Mouse (Mus musculus): ENCODE data around the gene Svop. TPM values are rescaled to one million over a fixed set of nuclear protein-coding genes. Genes with fewer than 3 reads are reported as not detected.

The Svop gene
- polyA plus RNA-seq, 1 experiment from 2014 or later, result 47.6 TPM

- no peaks in the 10 kb centered on the region for H3K4me1 ChIP-seq
- no peak overlapping the region for H3K4me3 ChIP-seq
- peaks cover 4% of the 10 kb centered on the region; the same call in 1 of the 2 replicates for H3K27me3 ChIP-seq
- 66% methylated on average over 4 of the region's 4 CpGs for WGBS
- no peaks in the 10 kb centered on the region for H3K9me3 ChIP-seq
- no peak overlapping the region for H3K4me2 ChIP-seq (replicated peaks)
- ATAC-seq (ENCODE audit: low FRiP score, low read depth), result no peak
- no peak overlapping the region for H3K9ac ChIP-seq (replicated peaks)
- peaks cover 14% of the 10 kb centered on the region for H3K36me3 ChIP-seq
- no peak overlapping the region; the same call in 1 of the 2 replicates for H3K27ac ChIP-seq (replicated peaks)
Measured at GRCm38 (mm10) chr5:114063958-114064357, 27.4 kb downstream of the Svop start.

- no peak overlapping the region for H3K4me2 ChIP-seq (replicated peaks)
- H3K27me3 ChIP-seq, result peaks cover 7% of the 10 kb centered on the region; the same call in 1 of the 2 replicates
- H3K9ac ChIP-seq (replicated peaks), result no peak overlapping the region
- ATAC-seq (ENCODE audit: low FRiP score, low read depth), result no peak
- peaks cover 18% of the 10 kb centered on the region for H3K36me3 ChIP-seq
- no peak overlapping the region for H3K4me3 ChIP-seq
- H3K4me1 ChIP-seq, result no peaks in the 10 kb centered on the region
- no peaks in the 10 kb centered on the region for H3K9me3 ChIP-seq
- WGBS, result 60% methylated on average over 7 of the region's 7 CpGs
- H3K27ac ChIP-seq (replicated peaks), result no peak overlapping the region
Measured at GRCm38 (mm10) chr5:114061675-114062074, 29.7 kb downstream of the Svop start.

GRCm38 (mm10) chr5:114057129-114057731 lies 34.1 kb downstream of the Svop start:
- peaks cover 5% of the 10 kb centered on the region; the same call in 1 of the 2 replicates for H3K4me1 ChIP-seq
- no peaks in the 10 kb centered on the region for H3K9me3 ChIP-seq
- no peak overlapping the region for H3K4me3 ChIP-seq
- peaks cover 7% of the 10 kb centered on the region; the same call in 1 of the 2 replicates for H3K27me3 ChIP-seq
- no peak overlapping the region for H3K4me2 ChIP-seq (replicated peaks)
- no peak for ATAC-seq (ENCODE audit: low FRiP score, low read depth)
- peaks cover 13% of the 10 kb centered on the region for H3K36me3 ChIP-seq
- 69% methylated on average over 9 of the region's 9 CpGs for WGBS
- H3K27ac ChIP-seq (replicated peaks), result no peak overlapping the region
- no peak overlapping the region for H3K9ac ChIP-seq (replicated peaks)

- 0 out of 2 replicates have a peak overlapping the region, but pooled peaks have one; percentile 4 for H3K4me3 ChIP-seq
- peaks cover 10% of the 10 kb centered on the region for H3K27me3 ChIP-seq
- H3K4me1 ChIP-seq, result peaks cover 5% of the 10 kb centered on the region; the same call in 1 of the 2 replicates
- no peak overlapping the region for H3K27ac ChIP-seq (replicated peaks)
- H3K4me2 ChIP-seq (replicated peaks), result 0 out of 2 replicates have a peak overlapping the region, but pooled peaks have one; percentile 17
- ATAC-seq (ENCODE audit: low FRiP score, low read depth), result no peak
- H3K36me3 ChIP-seq, result peaks cover 3% of the 10 kb centered on the region; the same call in 1 of the 2 replicates
- 37% methylated on average over 9 of the region's 9 CpGs for WGBS
- H3K9me3 ChIP-seq, result no peaks in the 10 kb centered on the region
- H3K9ac ChIP-seq (replicated peaks), result no peak overlapping the region
Measured at GRCm38 (mm10) chr5:114052246-114052761, 39.1 kb downstream of the Svop start.

- H3K4me3 ChIP-seq, result no peak overlapping the region
- H3K9ac ChIP-seq (replicated peaks), result no peak overlapping the region
- no peak for ATAC-seq (ENCODE audit: low FRiP score, low read depth)
- H3K27ac ChIP-seq (replicated peaks), result no peak overlapping the region
- H3K36me3 ChIP-seq, result no peaks in the 10 kb centered on the region
- H3K27me3 ChIP-seq, result peaks cover 8% of the 10 kb centered on the region; the same call in 1 of the 2 replicates
- H3K4me1 ChIP-seq, result peaks cover 5% of the 10 kb centered on the region; the same call in 1 of the 2 replicates
- 65% methylated on average over 12 of the region's 12 CpGs for WGBS
- no peaks in the 10 kb centered on the region for H3K9me3 ChIP-seq
- no peak overlapping the region for H3K4me2 ChIP-seq (replicated peaks)
Measured at GRCm38 (mm10) chr5:114048731-114049308, 42.5 kb downstream of the Svop start.

GRCm38 (mm10) chr5:114047182-114047581 lies 44.2 kb downstream of the Svop start:
- 87% methylated on average over 5 of the region's 5 CpGs for WGBS
- Histone ChIP-seq H3K4me1 (no peaks in the 10 kb centered on the region), H3K9me3 (no peaks in the 10 kb centered on the region), H3K9ac (replicated peaks) (no peak overlapping the region), H3K27ac (replicated peaks) (no peak overlapping the region), H3K27me3 (peaks cover 13% of the 10 kb centered on the region; the same call in 1 of the 2 replicates), H3K4me3 (no peak overlapping the region), H3K4me2 (replicated peaks) (no peak overlapping the region), H3K36me3 (peaks cover 7% of the 10 kb centered on the region; the same call in 1 of the 2 replicates)
- ATAC-seq (ENCODE audit: low FRiP score, low read depth), result no peak

GRCm38 (mm10) chr5:114046604-114047003 lies 44.8 kb downstream of the Svop start:
- peaks cover 2% of the 10 kb centered on the region for H3K4me1 ChIP-seq
- H3K9ac ChIP-seq (replicated peaks), result no peak overlapping the region
- 57% methylated on average over 3 of the region's 3 CpGs for WGBS
- no peak overlapping the region for H3K4me3 ChIP-seq
- H3K9me3 ChIP-seq, result no peaks in the 10 kb centered on the region
- no peak overlapping the region for H3K4me2 ChIP-seq (replicated peaks)
- H3K27me3 ChIP-seq, result peaks cover 13% of the 10 kb centered on the region; the same call in 1 of the 2 replicates
- peaks cover 7% of the 10 kb centered on the region; the same call in 1 of the 2 replicates for H3K36me3 ChIP-seq
- no peak for ATAC-seq (ENCODE audit: low FRiP score, low read depth)
- no peak overlapping the region for H3K27ac ChIP-seq (replicated peaks)

GRCm38 (mm10) chr5:114046151-114046550 lies 45.2 kb downstream of the Svop start:
- Histone ChIP-seq H3K9ac (replicated peaks) (no peak overlapping the region), H3K27ac (replicated peaks) (no peak overlapping the region), H3K36me3 (peaks cover 7% of the 10 kb centered on the region; the same call in 1 of the 2 replicates), H3K27me3 (peaks cover 11% of the 10 kb centered on the region; the same call in 1 of the 2 replicates), H3K4me3 (no peak overlapping the region), H3K4me1 (peaks cover 7% of the 10 kb centered on the region), H3K9me3 (no peaks in the 10 kb centered on the region), H3K4me2 (replicated peaks) (no peak overlapping the region)
- 83% methylated on average over 3 of the region's 3 CpGs for WGBS
- ATAC-seq (ENCODE audit: low FRiP score, low read depth), result no peak

- H3K4me3 ChIP-seq, result no peak overlapping the region
- H3K9ac ChIP-seq (replicated peaks), result no peak overlapping the region
- H3K4me2 ChIP-seq (replicated peaks), result no peak overlapping the region
- H3K27me3 ChIP-seq, result peaks cover 5% of the 10 kb centered on the region; the same call in 1 of the 2 replicates
- ATAC-seq (ENCODE audit: low FRiP score, low read depth), result no peak
- H3K9me3 ChIP-seq, result no peaks in the 10 kb centered on the region
- H3K4me1 ChIP-seq, result peaks cover 10% of the 10 kb centered on the region
- 80% methylated on average over 1 of the region's 1 CpGs for WGBS
- H3K36me3 ChIP-seq, result peaks cover 7% of the 10 kb centered on the region; the same call in 1 of the 2 replicates
- no peak overlapping the region for H3K27ac ChIP-seq (replicated peaks)
Measured at GRCm38 (mm10) chr5:114045134-114045533, 46.2 kb downstream of the Svop start.

GRCm38 (mm10) chr5:114043800-114044199 lies 47.6 kb downstream of the Svop start:
- Histone ChIP-seq H3K4me1 (peaks cover 10% of the 10 kb centered on the region), H3K9me3 (no peaks in the 10 kb centered on the region), H3K27ac (replicated peaks) (no peak overlapping the region), H3K27me3 (peaks cover 5% of the 10 kb centered on the region; the same call in 1 of the 2 replicates), H3K36me3 (peaks cover 7% of the 10 kb centered on the region; the same call in 1 of the 2 replicates), H3K4me2 (replicated peaks) (no peak overlapping the region), H3K9ac (replicated peaks) (no peak overlapping the region), H3K4me3 (no peak overlapping the region)
- WGBS, result 84% methylated on average over 4 of the region's 4 CpGs
- no peak for ATAC-seq (ENCODE audit: low FRiP score, low read depth)

- Histone ChIP-seq H3K9ac (replicated peaks) (0 out of 2 replicates have a peak overlapping the region, but pooled peaks have one; percentile 28), H3K36me3 (peaks cover 15% of the 10 kb centered on the region), H3K4me1 (peaks cover 10% of the 10 kb centered on the region), H3K4me3 (no peak overlapping the region), H3K27ac (replicated peaks) (no peak overlapping the region), H3K9me3 (no peaks in the 10 kb centered on the region), H3K4me2 (replicated peaks) (no peak overlapping the region), H3K27me3 (peaks cover 5% of the 10 kb centered on the region; the same call in 1 of the 2 replicates)
- ATAC-seq (ENCODE audit: low FRiP score, low read depth), result no peak
- 26% methylated on average over 15 of the region's 15 CpGs for WGBS
Measured at GRCm38 (mm10) chr5:114041327-114041930, 49.9 kb downstream of the Svop start.
